Mouse (Mus musculus) thymus, postnatal 14 days (tissue): ENCODE measurements at regions not wholly inside any gene's neighbourhood (a gene's known extent, or its start where the extent isn't known, plus 50 kb on each side); places are given as distances from the start of the nearest gene placed in this dataset.

Experiments used
- DNase-seq: peaks from one replicate; pipeline ENCODE4 v3.0.0; 2021

- no peak for DNase-seq
Observed at GRCm38 (mm10) chr16:50766055-50766770, 175.3 kb upstream of the Ccdc54 start.

- DNase-seq: no peak
Observed at GRCm38 (mm10) chr16:50762096-50762495, 171.1 kb upstream of the Ccdc54 start.

GRCm38 (mm10) chr16:50759979-50760378 is 169.0 kb upstream of the Ccdc54 start:
- no peak for DNase-seq

GRCm38 (mm10) chr16:50756696-50757095 is 165.7 kb upstream of the Ccdc54 start:
- peak; percentile 49 for DNase-seq

GRCm38 (mm10) chr16:50753612-50754389 is 162.8 kb upstream of the Ccdc54 start:
- no peak for DNase-seq

- no peak for DNase-seq
Observed at GRCm38 (mm10) chr16:50753046-50753445, 162.1 kb upstream of the Ccdc54 start.

- no peak for DNase-seq
Observed at GRCm38 (mm10) chr16:50752277-50752600, 161.3 kb upstream of the Ccdc54 start.

GRCm38 (mm10) chr16:50751495-50752276 is 160.7 kb upstream of the Ccdc54 start:
- no peak for DNase-seq

GRCm38 (mm10) chr16:50747698-50748097 is 156.7 kb upstream of the Ccdc54 start:
- no peak for DNase-seq

- DNase-seq: no peak
Observed at GRCm38 (mm10) chr16:50745723-50746122, 154.8 kb upstream of the Ccdc54 start.

- DNase-seq: peak; percentile 25
Observed at GRCm38 (mm10) chr16:50737396-50737843, 146.5 kb upstream of the Ccdc54 start.

- peak; percentile 91 for DNase-seq
Observed at GRCm38 (mm10) chr16:50736151-50737047, 145.4 kb upstream of the Ccdc54 start.

GRCm38 (mm10) chr16:50733359-50733758 is 142.4 kb upstream of the Ccdc54 start:
- DNase-seq: no peak

GRCm38 (mm10) chr16:50732082-50733006 is 141.4 kb upstream of the Ccdc54 start:
- peak; percentile 95 for DNase-seq

GRCm38 (mm10) chr16:50729341-50729740 is 138.4 kb upstream of the Ccdc54 start:
- DNase-seq: no peak

- DNase-seq: no peak
Observed at GRCm38 (mm10) chr16:50723144-50723543, 132.2 kb upstream of the Ccdc54 start.

GRCm38 (mm10) chr16:50717306-50718017 is 126.5 kb upstream of the Ccdc54 start:
- peak; percentile 11 for DNase-seq

GRCm38 (mm10) chr16:50709727-50710126 is 118.8 kb upstream of the Ccdc54 start:
- DNase-seq: no peak

- DNase-seq: no peak
Observed at GRCm38 (mm10) chr16:50707906-50708305, 117.0 kb upstream of the Ccdc54 start.

- DNase-seq: no peak
Observed at GRCm38 (mm10) chr16:50705921-50706320, 115.0 kb upstream of the Ccdc54 start.
